Comparison of ENCODE assay signal across 21 mouse cellular contexts in genomic region chr1:181167816-181168215, GRCm38 (mm10).
"Had no signal": no experiment of that assay in that cellular context is flagged by ENCODE, and none has a peak within 500 bp of the region (broad histone marks: within the 10 kb centered on the region; RNA-seq: fewer than 3 reads in every experiment).

No protein-coding gene starts in this region.

- ATAC-seq: forebrain, postnatal 0 days; hindbrain, postnatal 0 days; intestine, embryonic 16.5 days; liver, embryonic 12.5 days had no signal

- H3K9ac ChIP-seq: forebrain, postnatal 0 days; heart, embryonic 13.5 days; heart, embryonic 15.5 days; hindbrain, embryonic 12.5 days; hindbrain, embryonic 15.5 days; limb, embryonic 13.5 days; limb, embryonic 15.5 days; liver, embryonic 12.5 days; liver, embryonic 14.5 days had no signal

- DNase-seq: forebrain, postnatal 0 days; gastrocnemius, postnatal 14 days; gastrocnemius, postnatal 36 days; heart, adult 18-20 months; kidney, adult 11 months; kidney, adult 2 months; kidney, adult 9 months; kidney, postnatal 25 days; layer of hippocampus, postnatal 36 days; left cerebral cortex, postnatal 4 days had no signal

- H3K27me3 ChIP-seq: heart, embryonic 13.5 days; heart, embryonic 15.5 days; hindbrain, embryonic 12.5 days; hindbrain, embryonic 15.5 days; limb, embryonic 13.5 days; limb, embryonic 15.5 days; liver, embryonic 12.5 days had no signal

- H3K4me2 ChIP-seq: heart, embryonic 11.5 days; heart, embryonic 13.5 days; heart, embryonic 15.5 days; hindbrain, embryonic 12.5 days; hindbrain, embryonic 15.5 days; limb, embryonic 13.5 days; limb, embryonic 15.5 days; liver, embryonic 12.5 days had no signal

- H3K9me3 ChIP-seq: heart, embryonic 13.5 days; heart, embryonic 15.5 days; hindbrain, embryonic 12.5 days; hindbrain, embryonic 15.5 days; limb, embryonic 13.5 days; limb, embryonic 15.5 days; liver, embryonic 12.5 days had no signal

- H3K4me1 ChIP-seq: heart, embryonic 13.5 days; heart, embryonic 15.5 days; hindbrain, embryonic 12.5 days; hindbrain, embryonic 15.5 days; limb, embryonic 13.5 days; limb, embryonic 15.5 days; liver, embryonic 12.5 days had no signal

- H3K27ac ChIP-seq: heart, embryonic 13.5 days; heart, embryonic 15.5 days; hindbrain, embryonic 12.5 days; hindbrain, embryonic 15.5 days; hindbrain, postnatal 0 days; limb, embryonic 13.5 days; limb, embryonic 15.5 days; liver, embryonic 12.5 days; liver, embryonic 14.5 days had no signal

- H3K4me3 ChIP-seq: heart, embryonic 13.5 days; heart, embryonic 15.5 days; hindbrain, embryonic 12.5 days; hindbrain, embryonic 15.5 days; limb, embryonic 13.5 days; limb, embryonic 15.5 days; liver, embryonic 12.5 days had no signal
